Mouse (Mus musculus) cortical plate, adult 2 months (tissue): ENCODE data around the gene Camta1.

ENCODE experiments used
- CTCF ChIP-seq: fragments of 200-500 bp; IDR thresholded peaks from 2 replicates; pipeline ENCODE4 v1.5.1; 2011; ENCODE audit warnings: mild to moderate bottlenecking, control low read depth, low read length; ENCODE audit not compliant: insufficient read depth; ENCODE audit errors: extremely low read depth
- POLR2A ChIP-seq: fragments of 200-500 bp; IDR thresholded peaks from 2 replicates; pipeline ENCODE4 v1.6.1; 2011; ENCODE audit warnings: mild to moderate bottlenecking, low read length, control low read depth; ENCODE audit not compliant: insufficient read depth; ENCODE audit errors: extremely low read depth

- TF ChIP-seq POLR2A (no peak), CTCF (no peak)
These were observed 151.2 kb downstream of the Camta1 start for GRCm38 (mm10) chr4:151710522-151710921.
